Mouse (Mus musculus) lung, embryonic 14.5 days (tissue): ENCODE measurements around the gene Rasgrf1. TPM values are rescaled to one million over a fixed set of nuclear protein-coding genes. Genes with fewer than 3 reads are reported as not detected.
"Not testable (repeated sequence)": the region's sequence is repeated elsewhere in the genome, so short reads cannot be mapped to it uniquely, and the experiment has no call there.

ENCODE experiments used
- ATAC-seq: fragments of 200-750 bp; cut with Nextera tagmentation; 2 replicates; pipeline ENCODE4 v1.8.0; 2017; ENCODE audit warnings: mild to moderate bottlenecking, moderate TSS enrichment, moderate library complexity; ENCODE audit not compliant: insufficient read depth
- DNase-seq: peaks from one replicate; pipeline ENCODE4 v3.0.0-alpha.2; 2015
- H3K27ac ChIP-seq: fragments of 300-500 bp; sonication (generic); 2 replicates; pipeline ENCODE4 v1.5.1; 2014; ENCODE audit warnings: low read depth, mild to moderate bottlenecking, moderate library complexity
- H3K27me3 ChIP-seq: fragments of 300-500 bp; sonication (generic); 2 replicates; pipeline ENCODE4 v1.6.1; 2014; ENCODE audit warnings: low read length, control low read depth; ENCODE audit not compliant: insufficient read depth
- H3K36me3 ChIP-seq: fragments of 300-500 bp; sonication (generic); 2 replicates; pipeline ENCODE4 v1.6.1; 2014; ENCODE audit warnings: control low read depth; ENCODE audit not compliant: insufficient read depth
- H3K4me1 ChIP-seq: fragments of 300-500 bp; sonication (generic); 2 replicates; pipeline ENCODE4 v1.6.1; 2014; ENCODE audit warnings: antibody characterized with exemption, control low read depth; ENCODE audit not compliant: insufficient read depth
- H3K4me2 ChIP-seq: fragments of 300-500 bp; sonication (generic); 2 replicates; pipeline ENCODE4 v1.6.1; 2014; ENCODE audit warnings: mild to moderate bottlenecking
- H3K4me3 ChIP-seq: fragments of 300-500 bp; sonication (generic); 2 replicates; pipeline ENCODE4 v1.5.1; 2014; ENCODE audit warnings: low read depth, low read length
- H3K9ac ChIP-seq: fragments of 300-500 bp; sonication (generic); 2 replicates; pipeline ENCODE4 v1.6.1; 2014
- H3K9me3 ChIP-seq: fragments of 300-500 bp; sonication (generic); 2 replicates; pipeline ENCODE4 v1.6.1; 2016; ENCODE audit warnings: low read depth, low read length, control low read depth
- CTCF ChIP-seq: IDR thresholded peaks from 2 replicates; pipeline ENCODE4 v1.5.1; 2016; ENCODE audit warnings: antibody characterized with exemption, low read depth
- WGBS: fragments of 180-500 bp; shearing (Covaris S2); extraction: QIAGEN DNeasy Blood & Tissue Kit; methylation state at CpG from one replicate; pipeline ENCODE4 v1.1.7; 2014; 5-methylcytosine and 5-hydroxymethylcytosine counted together
- polyA plus RNA-seq: library from polyadenylated mRNA; unstranded; fragments of >200 nt; fragmentation: Nextera tagmentation; extraction: Ambion mirVana; gene quantifications from 2 replicates; pipeline ENCODE4 v1.2.1, GENCODE M21; 2014

Rasgrf1 gene
- polyA plus RNA-seq, 1 experiment from 2014 or later = 0.46 TPM

DNA sequence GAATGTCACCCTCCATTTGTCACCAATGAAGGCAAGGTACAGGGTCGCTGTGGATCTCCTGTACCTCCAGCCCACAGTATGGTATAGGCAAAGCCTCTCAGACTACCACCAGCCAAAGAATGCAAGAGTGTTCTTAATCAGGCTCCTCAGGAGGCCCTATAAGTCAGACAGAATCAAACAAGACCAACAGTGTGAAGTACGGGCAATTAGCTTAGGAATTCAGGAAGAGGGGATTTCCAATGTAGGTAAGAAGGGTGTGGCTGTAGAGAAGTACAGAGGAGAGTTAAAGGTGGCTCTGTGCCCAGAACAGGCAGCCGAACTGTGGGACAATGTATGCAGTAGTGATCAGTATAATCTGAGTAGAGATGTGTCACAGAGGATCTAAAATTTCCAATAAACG is 126.6 kb downstream of the Rasgrf1 start:
- Histone ChIP-seq H3K36me3 (no peaks in the 10 kb centered on the region), H3K4me1 (no peaks in the 10 kb centered on the region), H3K27me3 (no peaks in the 10 kb centered on the region), H3K9ac (no peak overlapping the region), H3K9me3 (no peaks in the 10 kb centered on the region), H3K27ac (peak overlapping the region; percentile 1; the same call in 1 of the 2 replicates), H3K4me3 (no peak overlapping the region), H3K4me2 (no peak overlapping the region)
- WGBS = 56% methylated on average over 4 of the region's 4 CpGs
- ATAC-seq (peak; percentile 82), DNase-seq (peak; percentile 48)
- no peak for TF ChIP-seq CTCF

DNA sequence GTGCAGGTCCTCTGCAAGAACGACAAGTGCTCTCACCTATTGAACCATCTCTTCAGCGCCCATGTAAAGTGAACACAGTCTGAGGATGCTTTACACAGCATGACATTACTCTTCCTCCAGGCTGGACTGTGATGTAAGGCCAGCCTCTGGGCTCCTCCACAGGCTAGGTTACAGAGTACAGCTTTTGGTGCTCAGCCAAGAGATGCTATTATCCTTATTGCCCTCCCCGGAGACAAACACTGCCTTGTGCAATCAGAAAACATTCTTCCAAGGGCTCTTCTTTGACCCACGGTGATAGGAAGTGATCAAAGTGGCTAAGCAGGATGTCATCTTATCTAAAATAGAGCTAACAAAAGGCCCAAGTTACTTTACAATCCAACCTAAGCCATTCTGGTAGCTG is 128.8 kb downstream of the Rasgrf1 start:
- WGBS = 56% methylated on average over 4 of the region's 4 CpGs
- Histone ChIP-seq H3K27me3 (no peaks in the 10 kb centered on the region), H3K4me1 (no peaks in the 10 kb centered on the region), H3K4me3 (no peak overlapping the region), H3K27ac (no peak overlapping the region), H3K36me3 (no peaks in the 10 kb centered on the region), H3K9me3 (no peaks in the 10 kb centered on the region), H3K9ac (no peak overlapping the region), H3K4me2 (no peak overlapping the region)
- DNase-seq (no peak), ATAC-seq (no peak)
- no peak for TF ChIP-seq CTCF

DNA sequence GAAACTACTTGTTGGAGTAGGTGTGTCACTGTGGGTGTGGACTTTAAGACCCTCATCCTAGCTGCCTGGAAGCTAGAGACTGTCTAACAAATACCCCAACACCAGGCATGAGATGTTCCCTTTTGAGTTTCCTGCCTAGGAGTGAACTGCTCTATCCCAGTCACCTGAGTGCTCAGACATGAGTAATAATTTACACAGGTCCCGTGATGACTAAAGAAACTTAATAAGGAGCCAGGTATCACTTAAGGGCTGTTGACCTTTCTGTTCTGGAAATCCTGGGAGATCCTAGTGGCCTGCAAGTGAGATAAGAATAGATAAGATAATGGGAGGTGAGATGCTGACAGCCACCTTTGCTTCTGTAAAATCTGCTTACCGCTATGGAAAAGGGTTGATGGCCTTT is 131.2 kb downstream of the Rasgrf1 start:
- Histone ChIP-seq H3K4me2 (no peak overlapping the region), H3K4me3 (no peak overlapping the region), H3K9ac (no peak overlapping the region), H3K36me3 (no peaks in the 10 kb centered on the region), H3K27ac (no peak overlapping the region), H3K9me3 (0 out of 2 replicates have a peak, but pooled peaks cover 3% of the 10 kb centered on the region), H3K4me1 (no peaks in the 10 kb centered on the region), H3K27me3 (no peaks in the 10 kb centered on the region)
- no peak for ATAC-seq
- TF ChIP-seq CTCF = no peak
- no peak for DNase-seq
- 49% methylated on average over 2 of the region's 2 CpGs for WGBS

DNA sequence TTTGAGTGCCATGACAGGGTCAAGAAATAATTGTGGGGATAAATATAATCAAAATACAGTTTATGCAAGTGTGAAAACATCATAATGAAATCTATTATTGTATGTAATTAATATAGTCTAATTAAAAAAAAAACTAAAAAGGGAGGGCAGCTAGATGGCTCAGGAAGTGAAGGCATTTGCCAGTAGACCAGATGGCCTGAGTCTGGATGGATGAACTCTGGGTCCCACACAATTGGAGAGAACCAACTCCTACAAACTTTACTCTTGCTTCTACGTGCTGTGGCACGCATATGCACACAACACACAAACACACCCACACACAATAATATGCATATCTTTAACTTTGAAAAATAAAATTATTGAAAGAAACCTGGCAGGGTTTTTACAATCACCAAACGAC is 131.8 kb downstream of the Rasgrf1 start:
- no peak for TF ChIP-seq CTCF

DNA sequence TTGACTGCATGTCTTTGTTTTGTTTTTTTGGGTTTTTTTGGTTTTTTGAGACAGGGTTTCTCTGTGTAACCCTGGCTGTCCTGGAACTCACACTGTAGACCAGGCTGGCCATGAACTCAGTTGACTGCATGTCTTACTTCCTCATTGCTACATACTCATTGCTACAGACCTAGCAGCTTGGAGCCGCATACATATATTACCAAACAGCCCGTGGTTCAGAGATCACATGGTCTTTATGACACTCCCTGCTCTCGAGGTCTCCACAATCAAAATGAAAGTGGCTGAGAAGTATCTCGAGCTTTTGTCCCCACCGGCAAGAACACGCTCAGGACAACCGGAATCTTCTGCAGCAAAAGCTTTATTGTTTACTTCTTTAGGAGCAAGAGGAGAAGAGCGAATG is 133.2 kb downstream of the Rasgrf1 start:
- ATAC-seq, H3K4me3 ChIP-seq, H3K9ac ChIP-seq, H3K4me2 ChIP-seq, H3K27me3 ChIP-seq, H3K4me1 ChIP-seq, H3K9me3 ChIP-seq, H3K27ac ChIP-seq, H3K36me3 ChIP-seq, DNase-seq: not testable (repeated sequence)
- WGBS = 92% methylated on average over 8 of the region's 8 CpGs

More for the DNA sequence above, 131.8 kb downstream of the Rasgrf1 start:
- 87% methylated on average over 3 of the region's 3 CpGs for WGBS
- H3K9me3 ChIP-seq = 0 out of 2 replicates have a peak, but pooled peaks cover 3% of the 10 kb centered on the region
- H3K4me3 ChIP-seq = no peak overlapping the region
- H3K27ac ChIP-seq = no peak overlapping the region
- no peaks in the 10 kb centered on the region for H3K27me3 ChIP-seq
- no peak overlapping the region for H3K9ac ChIP-seq
- H3K36me3 ChIP-seq = no peaks in the 10 kb centered on the region
- DNase-seq = no peak
- no peak for ATAC-seq
- H3K4me2 ChIP-seq = no peak overlapping the region
- no peaks in the 10 kb centered on the region for H3K4me1 ChIP-seq

DNA sequence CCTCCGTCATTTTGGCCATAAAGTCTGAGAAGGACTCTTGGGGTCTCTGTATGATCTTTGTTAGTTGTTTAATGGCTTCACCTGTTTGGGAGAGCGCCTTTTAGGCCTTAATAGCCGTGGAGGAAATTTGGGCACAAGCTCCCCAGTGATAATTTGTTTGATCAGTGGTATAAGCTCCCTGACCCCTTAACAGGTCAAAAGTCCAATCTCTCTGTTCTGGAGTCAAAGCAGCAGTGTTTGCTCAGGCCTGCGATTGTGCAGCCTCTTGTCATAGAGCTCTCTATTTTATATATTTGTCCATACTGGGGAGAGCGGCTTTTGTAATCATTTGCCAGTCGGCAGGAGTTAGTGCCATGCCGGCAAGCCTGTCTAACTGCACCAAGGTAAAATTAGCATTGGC is 135.5 kb downstream of the Rasgrf1 start:
- Histone ChIP-seq H3K4me2 (no peak overlapping the region), H3K9ac (no peak overlapping the region), H3K27ac (no peak overlapping the region), H3K36me3 (no peaks in the 10 kb centered on the region), H3K27me3 (no peaks in the 10 kb centered on the region), H3K4me3 (no peak overlapping the region), H3K4me1 (no peaks in the 10 kb centered on the region), H3K9me3 (0 out of 2 replicates have a peak, but pooled peaks cover 3% of the 10 kb centered on the region)
- DNase-seq (no peak), ATAC-seq (no peak)
- no peak for TF ChIP-seq CTCF
- 82% methylated on average over 7 of the region's 7 CpGs for WGBS

DNA sequence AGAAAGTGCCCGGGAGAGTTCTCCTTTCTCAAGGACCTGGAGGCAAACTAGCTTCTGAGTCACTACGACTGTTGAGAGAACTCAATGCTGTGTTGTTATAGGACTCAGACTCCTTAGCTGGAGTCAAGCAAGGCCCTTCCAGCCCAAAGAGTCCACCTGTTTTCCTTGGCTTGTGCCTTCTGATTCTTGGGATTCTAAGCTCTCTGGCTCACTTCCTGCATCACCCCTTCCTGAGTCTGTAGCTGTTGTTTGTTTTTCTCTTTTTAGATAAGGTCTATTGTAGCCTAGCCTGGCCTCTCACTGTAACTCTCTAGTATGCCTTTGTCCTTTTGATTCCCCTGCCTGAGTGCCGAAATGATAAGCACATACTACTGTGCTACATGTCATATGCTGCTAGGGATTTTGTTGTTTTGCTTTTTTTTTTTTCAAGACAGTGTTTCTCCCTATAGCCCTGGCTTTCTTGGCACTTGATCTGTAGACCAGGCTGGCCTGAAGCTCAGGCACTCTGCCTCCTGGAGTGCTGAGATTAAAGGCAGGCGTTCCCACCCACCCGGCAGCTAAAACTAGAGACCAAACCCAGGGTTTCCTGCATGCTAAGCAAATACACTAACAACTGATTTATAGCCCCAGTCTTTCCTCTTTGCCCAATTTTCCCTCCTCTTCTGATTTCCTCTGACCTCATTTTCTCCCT is 138.4 kb downstream of the Rasgrf1 start:
- Histone ChIP-seq H3K4me1 (no peaks in the 10 kb centered on the region), H3K4me3 (no peak overlapping the region), H3K9me3 (0 out of 2 replicates have a peak, but pooled peaks cover 3% of the 10 kb centered on the region), H3K27ac (no peak overlapping the region), H3K27me3 (no peaks in the 10 kb centered on the region), H3K4me2 (no peak overlapping the region), H3K9ac (no peak overlapping the region), H3K36me3 (no peaks in the 10 kb centered on the region)
- DNase-seq (no peak), ATAC-seq (peak; percentile 28; the same call in 1 of the 2 replicates)
- TF ChIP-seq CTCF = no peak
- 47% methylated on average over 5 of the region's 5 CpGs for WGBS
